Mouse (Mus musculus): ENCODE data around the gene Aldh4a1. TPM values are rescaled to one million over a fixed set of nuclear protein-coding genes. Genes with fewer than 3 reads are reported as not detected.
A peak's percentile ranks its signal among the peaks of the same experiment; 100 is the strongest.

Gene Aldh4a1
- polyA plus RNA-seq, 1 experiment, result 22.8 TPM

- Histone ChIP-seq H3K27ac (ENCODE audit: insufficient read depth, low read length) (peak overlapping the region; percentile 7; the same call in 1 of the 2 replicates), H3K4me1 (ENCODE audit: control insufficient read depth, insufficient read depth, low read length) (peaks cover 36% of the 10 kb centered on the region), H3K4me3 (ENCODE audit: insufficient read depth, low read length) (no peak overlapping the region)
- TF ChIP-seq CTCF (IDR thresholded peaks at IDR 0.05; ENCODE audit: extremely low read depth, insufficient read depth, low read length), result no peak
- no peak for TF ChIP-seq POLR2A (IDR thresholded peaks at IDR 0.05; ENCODE audit: extremely low read depth, insufficient read depth, low read length)
Measured at GRCm38 (mm10) chr4:139598950-139599518, 23.6 kb upstream of the Aldh4a1 start.

GRCm38 (mm10) chr4:139601519-139602356, 20.9 kb upstream of the Aldh4a1 start:
- TF ChIP-seq POLR2A (IDR thresholded peaks at IDR 0.05; ENCODE audit: extremely low read depth, insufficient read depth, low read length) (no peak), CTCF (IDR thresholded peaks at IDR 0.05; ENCODE audit: extremely low read depth, insufficient read depth, low read length) (no peak)
- Histone ChIP-seq H3K4me1 (ENCODE audit: control insufficient read depth, insufficient read depth, low read length) (peaks cover 24% of the 10 kb centered on the region), H3K27ac (ENCODE audit: insufficient read depth, low read length) (0 out of 2 replicates have a peak overlapping the region, but pooled peaks have one; percentile 25), H3K4me3 (ENCODE audit: insufficient read depth, low read length) (no peak overlapping the region)

GRCm38 (mm10) chr4:139602357-139603244, 20.1 kb upstream of the Aldh4a1 start, which contains the start of gene Gm21969:
Gene Gm21969 (plus strand): TSS chr4:139603186.
- TF ChIP-seq POLR2A (IDR thresholded peaks at IDR 0.05; ENCODE audit: extremely low read depth, insufficient read depth, low read length), result no peak
- peak; percentile 85 for TF ChIP-seq CTCF (IDR thresholded peaks at IDR 0.05; ENCODE audit: extremely low read depth, insufficient read depth, low read length)
- Histone ChIP-seq H3K4me3 (ENCODE audit: insufficient read depth, low read length) (no peak within 1 kb of the TSS), H3K27ac (ENCODE audit: insufficient read depth, low read length) (no peak within 1 kb of the TSS), H3K4me1 (ENCODE audit: control insufficient read depth, insufficient read depth, low read length) (peaks cover 18% of the 10 kb centered on the region)

- Histone ChIP-seq H3K4me3 (ENCODE audit: insufficient read depth, low read length) (no peak overlapping the region), H3K4me1 (ENCODE audit: control insufficient read depth, insufficient read depth, low read length) (peaks cover 6% of the 10 kb centered on the region), H3K27ac (ENCODE audit: insufficient read depth, low read length) (no peak overlapping the region)
- no peak for TF ChIP-seq POLR2A (IDR thresholded peaks at IDR 0.05; ENCODE audit: extremely low read depth, insufficient read depth, low read length)
- no peak for TF ChIP-seq CTCF (IDR thresholded peaks at IDR 0.05; ENCODE audit: extremely low read depth, insufficient read depth, low read length)
Measured at GRCm38 (mm10) chr4:139605216-139605615, 17.4 kb upstream of the Aldh4a1 start.

- Histone ChIP-seq H3K4me1 (ENCODE audit: control insufficient read depth, insufficient read depth, low read length) (peaks cover 4% of the 10 kb centered on the region), H3K27ac (ENCODE audit: insufficient read depth, low read length) (no peak overlapping the region), H3K4me3 (ENCODE audit: insufficient read depth, low read length) (no peak overlapping the region)
- TF ChIP-seq POLR2A (IDR thresholded peaks at IDR 0.05; ENCODE audit: extremely low read depth, insufficient read depth, low read length), result no peak
Measured at GRCm38 (mm10) chr4:139606732-139607131, 15.9 kb upstream of the Aldh4a1 start.

- TF ChIP-seq CTCF (IDR thresholded peaks at IDR 0.05; ENCODE audit: extremely low read depth, insufficient read depth, low read length), result no peak
- no peak for TF ChIP-seq POLR2A (IDR thresholded peaks at IDR 0.05; ENCODE audit: extremely low read depth, insufficient read depth, low read length)
- no peak overlapping the region for H3K4me3 ChIP-seq (ENCODE audit: insufficient read depth, low read length)
- H3K4me1 ChIP-seq (ENCODE audit: control insufficient read depth, insufficient read depth, low read length), result no peaks in the 10 kb centered on the region; the same call in 1 of the 2 replicates
- no peak overlapping the region for H3K27ac ChIP-seq (ENCODE audit: insufficient read depth, low read length)
Measured at GRCm38 (mm10) chr4:139608975-139609374, 13.7 kb upstream of the Aldh4a1 start.

- TF ChIP-seq POLR2A (IDR thresholded peaks at IDR 0.05; ENCODE audit: extremely low read depth, insufficient read depth, low read length) (no peak), CTCF (IDR thresholded peaks at IDR 0.05; ENCODE audit: extremely low read depth, insufficient read depth, low read length) (no peak)
- no peak overlapping the region for H3K4me3 ChIP-seq (ENCODE audit: insufficient read depth, low read length)
- peaks cover 2% of the 10 kb centered on the region; the same call in 1 of the 2 replicates for H3K4me1 ChIP-seq (ENCODE audit: control insufficient read depth, insufficient read depth, low read length)
- H3K27ac ChIP-seq (ENCODE audit: insufficient read depth, low read length), result no peak overlapping the region
Measured at GRCm38 (mm10) chr4:139610954-139611353, 11.7 kb upstream of the Aldh4a1 start.

GRCm38 (mm10) chr4:139611542-139611953, 11.1 kb upstream of the Aldh4a1 start:
- TF ChIP-seq CTCF (IDR thresholded peaks at IDR 0.05; ENCODE audit: extremely low read depth, insufficient read depth, low read length), result peak; percentile 96
- TF ChIP-seq POLR2A (IDR thresholded peaks at IDR 0.05; ENCODE audit: extremely low read depth, insufficient read depth, low read length), result no peak
- Histone ChIP-seq H3K4me3 (ENCODE audit: insufficient read depth, low read length) (no peak overlapping the region), H3K4me1 (ENCODE audit: control insufficient read depth, insufficient read depth, low read length) (peaks cover 2% of the 10 kb centered on the region; the same call in 1 of the 2 replicates), H3K27ac (ENCODE audit: insufficient read depth, low read length) (no peak overlapping the region)
